Mouse (Mus musculus) embryonic facial prominence, embryonic 11.5 days (tissue): Measurements from ENCODE around the gene Ppp1r37. TPM values are rescaled to one million over a fixed set of nuclear protein-coding genes. Genes with fewer than 3 reads are reported as not detected.
A peak's percentile ranks its signal among the peaks of the same experiment; 100 is the strongest.

Experiments
- ATAC-seq: fragments of 200-750 bp; cut with Nextera tagmentation; replicated peaks from 2 replicates; pipeline ENCODE4 v1.8.0; 2017; ENCODE audit warnings: low read depth; ENCODE audit not compliant: insufficient number of reproducible peaks, low FRiP score, low TSS enrichment
- DNase-seq: peaks from one replicate; pipeline ENCODE4 v3.0.0-alpha.2; 2015; ENCODE audit warnings: low spot score
- H3K27ac ChIP-seq: fragments of 300-500 bp; sonication (generic); replicated peaks from 2 replicates; pipeline ENCODE4 v1.5.1; 2014; ENCODE audit warnings: mild to moderate bottlenecking, low read depth, low read length, control low read depth
- H3K27me3 ChIP-seq: fragments of 300-500 bp; sonication (generic); 2 replicates; pipeline ENCODE4 v1.6.1; 2014; ENCODE audit warnings: mild to moderate bottlenecking, low read length, moderate library complexity, mixed read lengths; ENCODE audit not compliant: control insufficient read depth, insufficient read depth
- H3K36me3 ChIP-seq: fragments of 300-500 bp; sonication (generic); replicated peaks from 2 replicates; pipeline ENCODE4 v1.6.1; 2014; ENCODE audit warnings: low read depth, mild to moderate bottlenecking, low read length, moderate library complexity, mixed read lengths; ENCODE audit not compliant: control insufficient read depth, insufficient read depth
- H3K4me1 ChIP-seq: fragments of 300-500 bp; sonication (generic); 2 replicates; pipeline ENCODE4 v1.6.1; 2014; ENCODE audit warnings: low read length, mixed read lengths; ENCODE audit not compliant: control insufficient read depth, insufficient read depth
- H3K4me2 ChIP-seq: fragments of 300-500 bp; sonication (generic); 2 replicates; pipeline ENCODE4 v1.6.1; 2014; ENCODE audit warnings: low read depth, mild to moderate bottlenecking, control low read depth, low read length, moderate library complexity
- H3K4me3 ChIP-seq: fragments of 300-500 bp; sonication (generic); 2 replicates; pipeline ENCODE4 v1.5.1; 2014; ENCODE audit warnings: low read depth, low read length, control low read depth
- H3K9ac ChIP-seq: fragments of 300-500 bp; sonication (generic); replicated peaks from 2 replicates; pipeline ENCODE4 v1.6.1; 2014; ENCODE audit warnings: mild to moderate bottlenecking, control low read depth, low read length
- H3K9me3 ChIP-seq: fragments of 300-500 bp; sonication (generic); replicated peaks from 2 replicates; pipeline ENCODE4 v1.6.1; 2016; ENCODE audit warnings: mild to moderate bottlenecking, low read length, inconsistent platforms, mixed read lengths; ENCODE audit not compliant: control insufficient read depth
- WGBS: fragments of 180-500 bp; shearing (Covaris S2); extraction: QIAGEN DNeasy Blood & Tissue Kit; methylation state at CpG from one replicate; pipeline ENCODE4 v1.1.7; 2014; 5-methylcytosine and 5-hydroxymethylcytosine counted together
- polyA plus RNA-seq: library from polyadenylated mRNA; unstranded; fragments of >200 nt; fragmentation: Nextera tagmentation; extraction: Ambion mirVana; gene quantifications from 2 replicates; pipeline ENCODE4 v1.2.1, GENCODE M21; 2014

The Ppp1r37 gene
- polyA plus RNA-seq, 1 experiment from 2014 or later, result 3.7 TPM

DNA sequence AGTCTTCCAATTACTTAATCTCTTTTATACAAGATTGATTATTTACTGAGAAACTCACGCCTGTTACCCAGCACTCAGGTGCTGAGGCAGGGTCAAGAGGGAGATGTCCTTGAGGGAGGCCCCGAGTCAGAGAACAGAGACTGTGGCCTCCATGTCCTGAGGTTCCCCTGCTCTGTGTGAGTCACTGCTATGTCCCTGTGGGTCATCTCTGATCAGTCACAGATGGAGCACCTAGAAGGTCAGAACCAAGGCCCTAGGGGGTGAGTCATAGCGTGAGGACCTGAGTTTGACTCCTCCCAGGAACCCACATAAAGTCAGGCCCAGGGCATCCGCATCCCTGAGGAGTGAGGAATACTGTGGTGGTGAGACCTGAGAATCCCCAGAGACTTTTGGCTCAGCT lies 61.2 kb downstream of the Ppp1r37 start:
- 61% methylated on average over 4 of the region's 4 CpGs for WGBS
- Histone ChIP-seq H3K36me3 (no peaks in the 10 kb centered on the region), H3K9ac (no peak overlapping the region), H3K9me3 (no peaks in the 10 kb centered on the region), H3K4me2 (no peak overlapping the region), H3K27ac (no peak overlapping the region), H3K4me3 (no peak overlapping the region), H3K27me3 (no peaks in the 10 kb centered on the region), H3K4me1 (no peaks in the 10 kb centered on the region)
- ATAC-seq, result no peak
- no peak for DNase-seq

- DNase-seq, result no peak
- WGBS, result 70% methylated on average over 12 of the region's 12 CpGs
- no peak overlapping the region for H3K4me2 ChIP-seq
- H3K9me3 ChIP-seq, result no peaks in the 10 kb centered on the region
- no peaks in the 10 kb centered on the region for H3K4me1 ChIP-seq
- H3K9ac ChIP-seq, result no peak overlapping the region
- H3K36me3 ChIP-seq, result no peaks in the 10 kb centered on the region
- ATAC-seq, result no peak
- no peak overlapping the region for H3K4me3 ChIP-seq
- H3K27ac ChIP-seq, result no peak overlapping the region
- H3K27me3 ChIP-seq, result no peaks in the 10 kb centered on the region
Measured at GRCm38 (mm10) chr7:19500420-19501363, 62.2 kb downstream of the Ppp1r37 start.

DNA sequence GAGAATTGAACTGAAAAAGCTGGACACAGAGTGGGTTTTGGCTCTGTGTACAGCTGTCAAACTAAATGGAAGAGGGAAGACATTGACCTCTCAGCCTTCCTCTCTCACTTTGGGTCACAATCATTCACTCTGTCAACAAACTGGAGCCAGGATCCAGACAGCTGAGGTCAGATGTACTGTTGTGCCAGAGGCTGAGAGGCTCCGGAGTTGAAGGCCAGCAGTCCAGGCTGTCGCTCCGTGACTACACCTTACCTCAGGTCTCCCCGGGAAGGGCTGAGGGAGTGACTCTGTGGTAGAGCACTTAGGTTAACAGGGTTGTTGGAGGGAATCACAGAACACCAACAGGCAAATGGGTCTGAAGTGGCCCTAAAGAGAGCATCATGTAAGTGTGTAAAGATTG lies 64.5 kb downstream of the Ppp1r37 start:
- DNase-seq, result no peak

GRCm38 (mm10) chr7:19496214-19496555 lies 66.7 kb downstream of the Ppp1r37 start:
- WGBS, result 48% methylated on average over 5 of the region's 5 CpGs

More for the DNA sequence above, 64.5 kb downstream of the Ppp1r37 start:
- H3K36me3 ChIP-seq, result no peaks in the 10 kb centered on the region
- WGBS, result 66% methylated on average over 4 of the region's 4 CpGs
- H3K9me3 ChIP-seq, result no peaks in the 10 kb centered on the region
- H3K27ac ChIP-seq, result no peak overlapping the region
- no peak overlapping the region for H3K4me3 ChIP-seq
- no peak overlapping the region for H3K4me2 ChIP-seq
- ATAC-seq, result no peak
- H3K4me1 ChIP-seq, result no peaks in the 10 kb centered on the region
- no peaks in the 10 kb centered on the region for H3K27me3 ChIP-seq
- H3K9ac ChIP-seq, result no peak overlapping the region

DNA sequence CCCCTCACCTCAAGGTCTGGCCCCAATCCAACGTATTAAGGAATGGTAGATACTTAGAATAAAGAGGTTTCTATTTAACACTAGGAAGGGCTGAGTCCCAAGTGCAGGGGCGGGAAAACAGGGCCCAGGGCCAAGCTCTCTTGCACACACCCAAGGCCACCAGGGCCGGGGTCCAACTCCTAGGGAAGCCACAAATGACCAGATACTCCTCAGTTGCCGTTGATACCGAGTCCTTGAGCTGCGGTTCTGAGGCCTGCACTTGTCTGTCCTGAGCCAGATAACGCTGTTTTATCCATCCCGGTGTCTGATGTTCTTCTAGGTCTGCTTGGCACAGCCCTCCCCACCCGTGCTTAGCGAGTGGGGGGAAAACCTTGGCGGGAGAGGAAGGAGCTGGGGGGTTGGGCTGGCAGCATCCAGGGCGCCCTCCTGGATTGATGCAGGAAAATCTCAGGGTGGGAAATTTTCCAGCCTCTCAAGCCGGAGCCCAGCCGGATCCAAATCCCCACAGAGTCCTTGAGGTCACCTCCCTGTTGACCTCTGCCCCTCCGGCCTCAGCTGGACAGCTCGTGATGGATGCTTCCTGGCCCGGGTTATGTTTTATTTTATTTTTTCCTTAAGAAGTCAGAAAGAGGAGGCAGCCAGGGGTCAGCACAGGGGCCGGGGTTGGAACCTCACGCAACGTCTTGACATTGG lies 67.2 kb downstream of the Ppp1r37 start:
- WGBS, result 51% methylated on average over 20 of the region's 20 CpGs
- H3K4me1 ChIP-seq, result no peaks in the 10 kb centered on the region
- no peaks in the 10 kb centered on the region for H3K9me3 ChIP-seq
- no peaks in the 10 kb centered on the region for H3K36me3 ChIP-seq
- H3K9ac ChIP-seq, result no peak overlapping the region
- H3K27ac ChIP-seq, result no peak overlapping the region
- H3K27me3 ChIP-seq, result peaks cover 10% of the 10 kb centered on the region
- no peak overlapping the region for H3K4me2 ChIP-seq
- no peak overlapping the region for H3K4me3 ChIP-seq
- ATAC-seq (no peak), DNase-seq (no peak)

More at GRCm38 (mm10) chr7:19496214-19496555, 66.7 kb downstream of the Ppp1r37 start:
- H3K36me3 ChIP-seq, result no peaks in the 10 kb centered on the region
- peaks cover 5% of the 10 kb centered on the region for H3K27me3 ChIP-seq
- no peak for ATAC-seq
- no peak overlapping the region for H3K27ac ChIP-seq
- no peaks in the 10 kb centered on the region for H3K4me1 ChIP-seq
- no peak overlapping the region for H3K4me2 ChIP-seq
- H3K9ac ChIP-seq, result no peak overlapping the region
- H3K4me3 ChIP-seq, result no peak overlapping the region
- no peak for DNase-seq
- no peaks in the 10 kb centered on the region for H3K9me3 ChIP-seq

GRCm38 (mm10) chr7:19494751-19495474 lies 68.0 kb downstream of the Ppp1r37 start:
- Histone ChIP-seq H3K27me3 (peaks cover 15% of the 10 kb centered on the region), H3K9me3 (no peaks in the 10 kb centered on the region), H3K36me3 (no peaks in the 10 kb centered on the region), H3K4me1 (no peaks in the 10 kb centered on the region), H3K4me3 (no peak overlapping the region), H3K4me2 (no peak overlapping the region), H3K9ac (no peak overlapping the region), H3K27ac (no peak overlapping the region)
- DNase-seq, result no peak
- 86% methylated on average over 25 of the region's 25 CpGs for WGBS
- no peak for ATAC-seq

DNA sequence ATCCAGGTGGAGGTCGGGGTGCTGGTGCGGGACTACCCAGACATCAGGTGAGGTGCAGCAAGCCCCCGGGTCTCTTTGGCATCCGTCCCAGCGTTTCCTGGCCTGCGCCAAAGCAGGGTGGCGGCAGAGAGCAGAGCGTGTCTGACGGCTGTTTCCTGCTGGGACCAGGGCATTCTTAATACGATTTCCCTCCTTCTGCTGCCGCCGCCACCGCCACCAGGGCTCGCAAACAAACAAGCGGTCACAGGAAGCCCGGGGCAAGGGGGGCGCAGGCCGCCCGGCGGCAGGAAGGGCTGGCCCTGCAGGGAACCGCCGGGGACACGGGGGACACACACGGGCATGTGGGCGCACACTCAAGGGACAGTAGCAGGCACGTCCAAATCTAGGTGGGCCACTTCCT lies 71.1 kb downstream of the Ppp1r37 start:
- Histone ChIP-seq H3K27ac (no peak overlapping the region), H3K9ac (peak overlapping the region; percentile 39; the same call in 1 of the 2 replicates), H3K4me1 (no peaks in the 10 kb centered on the region; the same call in 1 of the 2 replicates), H3K4me2 (peak overlapping the region; percentile 39), H3K9me3 (no peaks in the 10 kb centered on the region), H3K4me3 (0 out of 2 replicates have a peak overlapping the region, but pooled peaks have one; percentile 3), H3K27me3 (peaks cover 31% of the 10 kb centered on the region), H3K36me3 (no peaks in the 10 kb centered on the region)
- WGBS, result 5% methylated on average over 26 of the region's 26 CpGs
- ATAC-seq (no peak), DNase-seq (peak; percentile 33)
